In genomic region chr9:32388120-32388519, GRCm38 (mm10) we compare ENCODE assay signal across 14 mouse cellular contexts. TPM values are rescaled to one million over a fixed set of nuclear protein-coding genes. Genes with fewer than 3 reads are reported as not detected.
DNase-seq lines count a peak whose midpoint lies in the region; ATAC-seq and TF ChIP-seq lines count a peak whose summit lies in the region.
"Had no signal": no experiment of that assay in that cellular context is flagged by ENCODE, and none has a peak within 500 bp of the region (broad histone marks: within the 10 kb centered on the region; RNA-seq: fewer than 3 reads in every experiment).

No protein-coding gene starts in this region.

- in situ Hi-C loops in CH12.LX (cut with MboI; ENCODE audit: low pct_ligation_motif_present, low pct_unique_long_range_greater_than_20kb, low sequenced_read_pairs): no loop called here

- WGBS in kidney, postnatal 0 days: 100% methylated on average over 1 of the region's 1 CpGs
- 85% methylated on average over 1 of the region's 1 CpGs for WGBS in bone marrow, adult 2 months
- WGBS in forebrain, embryonic 15.5 days: 91% methylated on average over 1 of the region's 1 CpGs

- H3K27ac ChIP-seq in kidney, postnatal 0 days: no peak overlapping the region
- no peak overlapping the region for H3K27ac ChIP-seq in CH12.LX (ENCODE audit: insufficient read depth, low read depth)
- H3K27ac ChIP-seq in bone marrow, adult 2 months (ENCODE audit: control insufficient read depth, insufficient read depth, low read depth, low read length, poor library complexity): no peak overlapping the region
- no peak overlapping the region for H3K27ac ChIP-seq in forebrain, embryonic 15.5 days (replicated peaks)
- H3K27ac ChIP-seq: neural tube, embryonic 13.5 days; stomach, embryonic 15.5 days had no signal

- H3K36me3 ChIP-seq in kidney, postnatal 0 days (ENCODE audit: insufficient read depth, low read length): no peaks in the 10 kb centered on the region
- H3K36me3 ChIP-seq in CH12.LX (replicated peaks in 1 of 2; ENCODE audit: control insufficient read depth in 1 of 2, insufficient read depth in 1 of 2, low read length in 1 of 2): no peaks in the 10 kb centered on the region
- no peaks in the 10 kb centered on the region for H3K36me3 ChIP-seq in forebrain, embryonic 15.5 days
- H3K36me3 ChIP-seq: heart, embryonic 12.5 days; neural tube, embryonic 13.5 days; stomach, embryonic 15.5 days had no signal

- no peak for TF ChIP-seq POLR2A in CH12.LX (IDR thresholded peaks at IDR 0.05; ENCODE audit: low read depth, low read length)
- no peak for TF ChIP-seq POLR2A in bone marrow, adult 2 months (IDR thresholded peaks at IDR 0.05; ENCODE audit: borderline replicate concordance, control insufficient read depth, low read depth, low read length)

- H3K79me2 ChIP-seq in CH12.LX (replicated peaks; ENCODE audit: control insufficient read depth, extremely low read depth, insufficient read depth, poor library complexity, severe bottlenecking): no peaks in the 10 kb centered on the region

- no peak overlapping the region for H3K4me3 ChIP-seq in kidney, postnatal 0 days (replicated peaks; ENCODE audit: low read depth, low read length)
- H3K4me3 ChIP-seq in CH12.LX (replicated peaks in 1 of 3; ENCODE audit: low read depth in 2 of 3, low read length in 2 of 3, poor library complexity in 1 of 3): no peak overlapping the region
- no peak overlapping the region for H3K4me3 ChIP-seq in bone marrow, adult 2 months (replicated peaks; ENCODE audit: control insufficient read depth, low read depth, low read length)
- H3K4me3 ChIP-seq in forebrain, embryonic 15.5 days: no peak overlapping the region
- H3K4me3 ChIP-seq: erythroblast, embryonic 14.5 days; heart, embryonic 12.5 days; neural tube, embryonic 13.5 days; stomach, embryonic 15.5 days had no signal

- dilution Hi-C loops in CH12.LX (cut with MboI; ENCODE audit: extremely low pct_ligation_motif_present, extremely low pct_unique_long_range_greater_than_20kb, low sequenced_read_pairs): no loop called here

- peak; percentile 68 for TF ChIP-seq CTCF in kidney, postnatal 0 days (IDR thresholded peaks at IDR 0.05; ENCODE audit: low read depth)
- TF ChIP-seq CTCF in CH12.LX (conservative IDR thresholded peaks at IDR 0.05 in 1 of 2, IDR thresholded peaks at IDR 0.05 in 1 of 2; ENCODE audit: low read depth in 2 of 2, low read length in 2 of 2): peak; percentile 77 to 100
- TF ChIP-seq CTCF in bone marrow, adult 2 months (IDR thresholded peaks at IDR 0.05; ENCODE audit: control insufficient read depth, insufficient read depth, low read length): peak; percentile 73

- no peak for ATAC-seq in kidney, postnatal 0 days (replicated peaks; ENCODE audit: low FRiP score, low read depth)
- ATAC-seq in neutrophil, adult 5-6 weeks (ENCODE audit: extremely low read depth, insufficient number of reproducible peaks, low FRiP score, poor library complexity, severe bottlenecking): peak; percentile 62; the same call in 1 of the 2 replicates
- ATAC-seq in forebrain, embryonic 15.5 days (replicated peaks): no peak

- H3K4me2 ChIP-seq in kidney, postnatal 0 days (ENCODE audit: low read length): no peak overlapping the region
- no peak overlapping the region for H3K4me2 ChIP-seq in CH12.LX (ENCODE audit: insufficient read depth, low read depth, poor library complexity, severe bottlenecking)
- no peak overlapping the region for H3K4me2 ChIP-seq in forebrain, embryonic 15.5 days (replicated peaks)
- H3K4me2 ChIP-seq: heart, embryonic 12.5 days; neural tube, embryonic 13.5 days; stomach, embryonic 15.5 days had no signal

- no peaks in the 10 kb centered on the region for H3K4me1 ChIP-seq in kidney, postnatal 0 days (replicated peaks; ENCODE audit: insufficient read depth, low read length)
- H3K4me1 ChIP-seq in CH12.LX (ENCODE audit: control insufficient read depth in 1 of 2, insufficient read depth in 2 of 2): peaks cover 16 to 36% of the 10 kb centered on the region in 2 experiments
- H3K4me1 ChIP-seq in bone marrow, adult 2 months (ENCODE audit: control insufficient read depth, insufficient read depth, low read length): no peaks in the 10 kb centered on the region; the same call in 1 of the 2 replicates
- no peaks in the 10 kb centered on the region for H3K4me1 ChIP-seq in forebrain, embryonic 15.5 days
- H3K4me1 ChIP-seq: neural tube, embryonic 13.5 days; stomach, embryonic 15.5 days had no signal

- no peaks in the 10 kb centered on the region for H3K27me3 ChIP-seq in kidney, postnatal 0 days (ENCODE audit: insufficient read depth, low read length)
- H3K27me3 ChIP-seq in CH12.LX (replicated peaks): no peaks in the 10 kb centered on the region
- no peaks in the 10 kb centered on the region for H3K27me3 ChIP-seq in forebrain, embryonic 15.5 days
- H3K27me3 ChIP-seq: neural tube, embryonic 13.5 days; stomach, embryonic 15.5 days had no signal

- H3K9me3 ChIP-seq in kidney, postnatal 0 days (replicated peaks; ENCODE audit: low read length): no peaks in the 10 kb centered on the region
- H3K9me3 ChIP-seq in CH12.LX (replicated peaks; ENCODE audit: low read length): no peaks in the 10 kb centered on the region
- H3K9me3 ChIP-seq in forebrain, embryonic 15.5 days: no peaks in the 10 kb centered on the region
- H3K9me3 ChIP-seq: heart, embryonic 12.5 days; neural tube, embryonic 13.5 days; stomach, embryonic 15.5 days had no signal

- DNase-seq in kidney, postnatal 0 days (ENCODE audit: low spot score): no peak
- no peak for DNase-seq in kidney, postnatal 36 days
- peak; percentile 73 for DNase-seq in CH12.LX (ENCODE audit: extremely low read depth)
- no peak for DNase-seq in adrenal gland, adult 2 months
- no peak for DNase-seq in layer of hippocampus, adult 18-20 months (ENCODE audit: low spot score in 2 of 2)
- DNase-seq: adrenal gland, postnatal 36 days had no signal

- TF ChIP-seq RAD21 in CH12.LX (IDR thresholded peaks at IDR 0.05; ENCODE audit: low read depth, low read length): peak; percentile 60

- no peak overlapping the region for H3K9ac ChIP-seq in kidney, postnatal 0 days (ENCODE audit: low read depth, low read length)
- no peak overlapping the region for H3K9ac ChIP-seq in CH12.LX (ENCODE audit: insufficient read depth, low read depth)
- no peak overlapping the region for H3K9ac ChIP-seq in forebrain, embryonic 15.5 days (replicated peaks)
- H3K9ac ChIP-seq: heart, embryonic 12.5 days; neural tube, embryonic 13.5 days; stomach, embryonic 15.5 days had no signal

- no peak for TF ChIP-seq EP300 in CH12.LX (IDR thresholded peaks at IDR 0.05; ENCODE audit: low read length)

TF ChIP-seq in CH12.LX, 34 proteins besides CTCF, POLR2A, EP300 and RAD21:
- no peak for TF ChIP-seq MYC (IDR thresholded peaks at IDR 0.05; ENCODE audit: low read depth, low read length)
- no peak for TF ChIP-seq SIN3A (IDR thresholded peaks at IDR 0.05; ENCODE audit: low read length)
- TF ChIP-seq CHD2 (IDR thresholded peaks at IDR 0.05; ENCODE audit: low read length): no peak
- TF ChIP-seq TBP (conservative IDR thresholded peaks at IDR 0.05; ENCODE audit: low read depth, low read length): no peak
- TF ChIP-seq MXI1 (IDR thresholded peaks at IDR 0.05; ENCODE audit: low read depth, low read length): no peak
- 0 out of 2 replicates have a peak, but pooled peaks have one; percentile 23 for TF ChIP-seq JUND (conservative IDR thresholded peaks at IDR 0.05; ENCODE audit: low read depth, low read length)
- peak; percentile 40; the same call in 1 of the 2 replicates for TF ChIP-seq IRF4 (IDR thresholded peaks at IDR 0.05; ENCODE audit: low read depth, low read length)
- TF ChIP-seq NELFE (IDR thresholded peaks at IDR 0.05; ENCODE audit: low read depth, low read length): peak; percentile 85; the same call in 1 of the 2 replicates
- peak; percentile 82 for TF ChIP-seq SMC3 (IDR thresholded peaks at IDR 0.05; ENCODE audit: low read depth, low read length)
- 0 out of 2 replicates have a peak, but pooled peaks have one; percentile 37 for TF ChIP-seq TCF12 (IDR thresholded peaks at IDR 0.05; ENCODE audit: low read depth, low read length)
- TF ChIP-seq KAT2A (IDR thresholded peaks at IDR 0.05; ENCODE audit: insufficient replicate concordance, low read length): no peak

RNA-seq across cellular contexts. Expression of gene Kcnj1, which starts 15.8 kb away (rescaled TPM):
- polyA plus RNA-seq in kidney, postnatal 0 days (2015; fragmentation: Nextera tagmentation; extraction: Ambion mirVana): 35.9 and 38.7 TPM in 2 replicates
- total RNA-seq in CH12.LX (2012; rRNA removed) (not detected in 2 replicates), CH12.LX (2014; rRNA removed) (0.11 and 0.19 TPM in 2 replicates)
- 0.07 and 0.08 TPM in 2 replicates for polyA plus RNA-seq in CH12.LX (2012; ENCODE audit: insufficient read length, low read depth)
- polyA plus RNA-seq in bone marrow, adult 2 months (2011; ENCODE audit: insufficient read depth, insufficient read length, low replicate concordance, missing spikeins): not detected in 2 replicates
- 3.4 and 4.9 TPM in 2 replicates for total RNA-seq in neutrophil, adult 5-6 weeks (2017)
- not detected in 2 replicates for polyA plus RNA-seq in forebrain, embryonic 15.5 days (2015; fragmentation: Nextera tagmentation; extraction: Ambion mirVana)
- total RNA-seq in adrenal gland, adult 2 months (2021): not detected
- not detected in 2 replicates for polyA plus RNA-seq in adrenal gland, adult 2 months (2012; rRNA removed)
- not detected for total RNA-seq in layer of hippocampus, adult 18-20 months (2021)
- total RNA-seq: adrenal gland, postnatal 36 days had no signal
- polyA plus RNA-seq: erythroblast, embryonic 14.5 days; heart, embryonic 12.5 days; liver, embryonic 16.5 days; neural tube, embryonic 13.5 days; stomach, embryonic 15.5 days had no signal

RNA-seq across cellular contexts. Expression of gene Kcnj5, which starts 44.0 kb away (rescaled TPM):
- 2.4 TPM in 2 replicates for polyA plus RNA-seq in kidney, postnatal 0 days (2015; fragmentation: Nextera tagmentation; extraction: Ambion mirVana)
- total RNA-seq in CH12.LX (2012; rRNA removed) (not detected in 2 replicates), CH12.LX (2014; rRNA removed) (not detected in 2 replicates)
- polyA plus RNA-seq in CH12.LX (2012; ENCODE audit: insufficient read length, low read depth): not detected in 2 replicates
- 2.5 and 6.1 TPM in 2 replicates for polyA plus RNA-seq in bone marrow, adult 2 months (2011; ENCODE audit: insufficient read depth, insufficient read length, low replicate concordance, missing spikeins)
- 0.12 and 0.25 TPM in 2 replicates for total RNA-seq in neutrophil, adult 5-6 weeks (2017)
- polyA plus RNA-seq in forebrain, embryonic 15.5 days (2015; fragmentation: Nextera tagmentation; extraction: Ambion mirVana): 0.75 and 0.82 TPM in 2 replicates
- total RNA-seq in adrenal gland, adult 2 months (2021): under 1 TPM; 0.43 to 0.69 TPM
- polyA plus RNA-seq in adrenal gland, adult 2 months (2012; rRNA removed): 0.11 and 0.22 TPM in 2 replicates
- total RNA-seq in layer of hippocampus, adult 18-20 months (2021): under 1 TPM; 0.23 to 0.25 TPM
- polyA plus RNA-seq: erythroblast, embryonic 14.5 days had no signal

Comparison
In these comparisons a context has a peak if more than half of its experiments do, and no peak if none do; other contexts are left out.
1. RNA of gene Kcnj1, which starts 15.8 kb away (polyA plus RNA-seq): 35.9 to 38.7 TPM in kidney, postnatal 0 days; not detected in bone marrow, adult 2 months, 0.07 to 0.08 TPM in CH12.LX, not detected in forebrain, embryonic 15.5 days and not detected in adrenal gland, adult 2 months; every median in the first group is over 10 times any median in the second.
2. Peak in every context shown above with its lines, with median percentiles within 50 percentile points of each other: CTCF ChIP-seq.